Mouse (Mus musculus) frontal cortex, postnatal 14 days (tissue): ENCODE data around the gene Cyth2.

Source experiments
- DNase-seq, 2 experiments: peaks; one replicate each; pipeline ENCODE4 v3.0.0; 2022; ENCODE audit warnings: low spot score in 2 of 2

Cyth2 gene

GRCm38 (mm10) chr7:45814841-45815240 lies 460 bp upstream of the Cyth2 start:
- DNase-seq: no peak

GRCm38 (mm10) chr7:45812921-45813320 lies 1.5 kb downstream of the Cyth2 start:
- DNase-seq: peak in 1 of 2 experiments; percentile 16

GRCm38 (mm10) chr7:45809276-45810075 lies 4.9 kb downstream of the Cyth2 start:
- no peak for DNase-seq

- DNase-seq: no peak
These were observed 5.9 kb downstream of the Cyth2 start for GRCm38 (mm10) chr7:45808471-45808870.

GRCm38 (mm10) chr7:45805941-45806340 lies 8.4 kb downstream of the Cyth2 start:
- peak in 1 of 2 experiments; percentile 10 for DNase-seq

- DNase-seq: no peak
These were observed 11.8 kb downstream of the Cyth2 start for GRCm38 (mm10) chr7:45802551-45802950.

GRCm38 (mm10) chr7:45801348-45801747 lies 13.0 kb downstream of the Cyth2 start:
- peak; percentile 81 to 88 for DNase-seq

GRCm38 (mm10) chr7:45800546-45801204 lies 13.7 kb downstream of the Cyth2 start:
- DNase-seq: no peak

- DNase-seq: no peak
These were observed 14.4 kb downstream of the Cyth2 start for GRCm38 (mm10) chr7:45800001-45800400.

GRCm38 (mm10) chr7:45798931-45799330 lies 15.4 kb downstream of the Cyth2 start:
- DNase-seq: no peak

- DNase-seq: no peak
These were observed 15.9 kb downstream of the Cyth2 start for GRCm38 (mm10) chr7:45798511-45798836.

- no peak for DNase-seq
These were observed 16.5 kb downstream of the Cyth2 start for GRCm38 (mm10) chr7:45797661-45798510.

- no peak for DNase-seq
These were observed 17.4 kb downstream of the Cyth2 start for GRCm38 (mm10) chr7:45796950-45797349.

- peak in 1 of 2 experiments; percentile 10 for DNase-seq
These were observed 19.4 kb downstream of the Cyth2 start for GRCm38 (mm10) chr7:45794971-45795370.

GRCm38 (mm10) chr7:45793969-45794585 lies 20.3 kb downstream of the Cyth2 start:
- DNase-seq: no peak

GRCm38 (mm10) chr7:45793240-45793639 lies 21.1 kb downstream of the Cyth2 start:
- DNase-seq: no peak

GRCm38 (mm10) chr7:45791756-45792490 lies 22.5 kb downstream of the Cyth2 start:
- DNase-seq: peak in 1 of 2 experiments; percentile 14

GRCm38 (mm10) chr7:45790721-45791120 lies 23.7 kb downstream of the Cyth2 start:
- no peak for DNase-seq

GRCm38 (mm10) chr7:45787642-45788041 lies 26.7 kb downstream of the Cyth2 start:
- DNase-seq: peak in 1 of 2 experiments; percentile 18

GRCm38 (mm10) chr7:45786661-45787413 lies 27.5 kb downstream of the Cyth2 start:
- DNase-seq: peak in 1 of 2 experiments; percentile 61
